Mouse (Mus musculus): Measurements from ENCODE around the gene Inpp5b. TPM values are rescaled to one million over a fixed set of nuclear protein-coding genes. Genes with fewer than 3 reads are reported as not detected.

The Inpp5b gene
- total RNA-seq (2014; rRNA removed) (19.0 and 20.5 TPM in 2 replicates), polyA plus RNA-seq (2015; fragmentation: Nextera tagmentation; extraction: Ambion mirVana) (14.3 and 16.0 TPM in 2 replicates)

DNA sequence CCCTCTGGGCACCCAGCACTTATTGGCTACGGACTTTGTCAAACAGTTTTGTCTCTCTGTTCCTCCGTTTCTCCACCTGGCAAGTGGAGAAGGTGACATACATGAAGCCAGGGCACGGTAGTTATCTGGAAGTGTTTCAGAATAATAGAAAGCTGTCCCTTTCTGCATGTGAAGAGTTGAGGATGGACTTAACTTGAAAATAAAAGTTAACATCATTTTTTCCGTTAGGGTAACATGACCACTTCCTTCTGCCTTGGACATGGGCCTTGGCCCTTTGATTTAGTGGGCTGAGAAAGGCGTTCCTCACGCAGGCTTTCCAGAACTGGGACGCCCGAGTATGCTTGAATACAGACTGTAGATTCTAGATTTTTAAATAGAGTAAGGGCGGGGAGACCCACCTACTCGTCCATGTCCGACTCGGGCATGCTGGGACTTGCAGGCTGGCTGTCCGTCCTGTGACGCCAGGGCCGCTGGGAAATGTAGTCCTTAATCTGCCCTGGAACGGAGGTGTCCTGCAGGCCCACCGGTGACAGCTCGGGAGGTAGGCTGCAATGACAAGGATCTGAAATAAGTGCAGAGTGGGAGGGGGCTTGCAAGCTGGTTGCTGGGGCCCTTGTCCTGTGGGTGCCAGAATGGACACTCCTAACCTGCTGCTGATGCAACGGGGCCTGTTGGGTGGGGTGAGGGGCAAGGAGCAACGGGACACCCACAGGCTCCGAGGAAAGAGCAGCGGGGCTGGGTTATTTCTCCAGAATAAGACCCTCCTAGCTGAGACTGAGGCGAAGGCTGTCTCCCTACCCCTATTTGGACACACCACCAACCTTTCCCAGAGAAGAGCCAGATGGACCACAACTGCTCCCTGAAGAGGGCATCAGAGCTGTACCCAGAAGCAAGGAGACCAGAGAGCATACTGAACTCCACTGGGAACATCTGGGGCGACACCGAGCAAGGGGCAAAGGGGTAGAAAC, at the start of gene Inpp5b:
TSS of gene Inpp5b (plus strand) at position 475 of the 968 bp plus-strand sequence.
- DNase-seq (ENCODE audit: low spot score) (peak; percentile 81), ATAC-seq (ENCODE audit: low FRiP score) (peak; percentile 80)
- WGBS: 14% methylated on average over 25 of the region's 25 CpGs
- Histone ChIP-seq H3K4me1 (ENCODE audit: insufficient read depth, low read length) (peaks cover 9% of the 10 kb centered on the region; the same call in 1 of the 2 replicates), H3K36me3 (ENCODE audit: insufficient read depth, low read length) (peaks cover 9% of the 10 kb centered on the region), H3K4me2 (ENCODE audit: low read depth, low read length, poor library complexity, severe bottlenecking) (peak within 1 kb of the TSS; percentile 78), H3K9ac (replicated peaks; ENCODE audit: low read length, poor library complexity, severe bottlenecking) (peak within 1 kb of the TSS; percentile 84), H3K4me3 (ENCODE audit: low read depth, low read length) (peak within 1 kb of the TSS; percentile 66), H3K27me3 (ENCODE audit: insufficient read depth, low read length) (no peaks in the 10 kb centered on the region), H3K9me3 (ENCODE audit: low read length) (no peaks in the 10 kb centered on the region), H3K27ac (ENCODE audit: low read depth, low read length) (peak within 1 kb of the TSS; percentile 67)
- peak; percentile 10; the same call in 1 of the 2 replicates for TF ChIP-seq CTCF (IDR thresholded peaks at IDR 0.05)

DNA sequence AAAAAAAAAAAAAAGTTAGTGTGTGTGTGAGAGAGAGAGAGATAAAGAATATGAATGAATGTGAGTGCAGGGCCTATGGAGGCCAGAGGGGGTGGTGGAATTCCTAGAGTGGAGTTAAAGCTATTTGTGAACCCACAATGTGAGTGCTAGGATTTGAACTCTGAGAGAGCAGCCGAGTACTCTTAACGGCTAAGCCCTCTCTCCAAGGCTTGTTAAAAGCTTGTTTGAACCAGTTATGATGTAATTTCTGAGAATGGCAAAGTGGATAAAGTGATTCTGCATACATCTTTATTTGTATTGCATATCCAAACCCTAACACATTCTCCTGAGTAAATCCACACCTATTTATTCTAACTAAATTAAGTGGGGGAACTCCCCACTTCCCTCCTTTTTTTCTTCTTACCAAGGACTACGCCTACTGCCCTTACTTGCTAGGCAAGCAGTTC, 49.2 kb upstream of the Inpp5b start:
- no peak for TF ChIP-seq CTCF (IDR thresholded peaks at IDR 0.05)
- Histone ChIP-seq H3K27me3 (ENCODE audit: insufficient read depth, low read length) (peaks cover 4% of the 10 kb centered on the region; the same call in 1 of the 2 replicates), H3K9me3 (ENCODE audit: low read length) (no peaks in the 10 kb centered on the region), H3K4me3 (ENCODE audit: low read depth, low read length) (peak overlapping the region; percentile 89), H3K4me2 (ENCODE audit: low read depth, low read length, poor library complexity, severe bottlenecking) (peak overlapping the region; percentile 73), H3K9ac (replicated peaks; ENCODE audit: low read length, poor library complexity, severe bottlenecking) (peak overlapping the region; percentile 90), H3K27ac (ENCODE audit: low read depth, low read length) (0 out of 2 replicates have a peak overlapping the region, but pooled peaks have one; percentile 63), H3K4me1 (ENCODE audit: insufficient read depth, low read length) (peaks cover 5% of the 10 kb centered on the region; the same call in 1 of the 2 replicates), H3K36me3 (ENCODE audit: insufficient read depth, low read length) (0 out of 2 replicates have a peak, but pooled peaks cover 4% of the 10 kb centered on the region)
- no peak for DNase-seq (ENCODE audit: low spot score)
- 69% methylated on average over 3 of the region's 3 CpGs for WGBS
- ATAC-seq (ENCODE audit: low FRiP score): no peak

DNA sequence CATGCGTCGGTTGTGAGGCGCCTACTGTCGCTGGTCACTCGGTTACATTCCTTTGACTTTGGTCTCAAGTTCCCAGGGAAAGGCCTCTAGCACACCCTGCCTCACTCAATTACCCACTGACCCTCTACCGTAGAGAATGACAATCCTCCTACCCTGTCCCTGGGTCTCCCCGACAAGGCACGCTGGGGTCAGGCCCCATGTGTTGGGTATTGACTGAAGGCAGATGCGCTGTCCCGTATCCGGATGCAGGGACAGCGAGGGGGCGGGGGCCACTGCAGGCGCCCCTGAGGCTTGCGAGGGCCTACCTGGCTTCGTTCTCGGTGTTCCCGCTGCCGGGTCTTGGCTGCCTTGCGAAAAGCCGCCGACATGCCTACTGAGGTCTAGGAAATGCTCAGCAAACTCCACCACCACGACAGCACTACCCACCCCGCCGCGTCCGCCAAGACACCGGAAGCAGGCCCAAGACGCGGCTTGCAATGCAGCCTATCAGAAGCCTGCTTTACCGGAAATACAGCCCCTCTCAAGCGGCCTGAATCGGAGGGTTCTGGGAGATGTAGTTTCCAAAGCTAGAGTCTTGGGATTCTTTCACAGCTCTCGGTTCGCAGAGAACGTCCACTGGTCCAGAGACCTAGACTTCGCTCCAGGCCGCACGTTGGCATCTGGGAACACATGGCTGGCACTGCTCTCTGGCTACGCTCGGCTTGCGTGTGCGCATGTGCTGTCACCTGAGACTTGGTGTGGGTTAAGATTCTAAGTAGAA, 48.3 kb upstream of the Inpp5b start, which contains the start of gene Utp11:
TSS of gene Utp11 (minus strand) at position 466 of the 760 bp plus-strand sequence.
- no peaks in the 10 kb centered on the region for H3K36me3 ChIP-seq (ENCODE audit: insufficient read depth, low read length)
- H3K4me3 ChIP-seq (ENCODE audit: low read depth, low read length): peak within 1 kb of the TSS; percentile 89
- DNase-seq (ENCODE audit: low spot score) (peak; percentile 95), ATAC-seq (ENCODE audit: low FRiP score) (peak; percentile 95)
- peak within 1 kb of the TSS; percentile 90 for H3K9ac ChIP-seq (replicated peaks; ENCODE audit: low read length, poor library complexity, severe bottlenecking)
- H3K27ac ChIP-seq (ENCODE audit: low read depth, low read length): peak within 1 kb of the TSS; percentile 63
- H3K4me1 ChIP-seq (ENCODE audit: insufficient read depth, low read length): peaks cover 5% of the 10 kb centered on the region; the same call in 1 of the 2 replicates
- no peak for TF ChIP-seq CTCF (IDR thresholded peaks at IDR 0.05)
- H3K9me3 ChIP-seq (ENCODE audit: low read length): no peaks in the 10 kb centered on the region
- H3K27me3 ChIP-seq (ENCODE audit: insufficient read depth, low read length): peaks cover 4% of the 10 kb centered on the region; the same call in 1 of the 2 replicates
- H3K4me2 ChIP-seq (ENCODE audit: low read depth, low read length, poor library complexity, severe bottlenecking): peak within 1 kb of the TSS; percentile 73
- WGBS: under 1% methylated on average over 43 of the region's 43 CpGs

DNA sequence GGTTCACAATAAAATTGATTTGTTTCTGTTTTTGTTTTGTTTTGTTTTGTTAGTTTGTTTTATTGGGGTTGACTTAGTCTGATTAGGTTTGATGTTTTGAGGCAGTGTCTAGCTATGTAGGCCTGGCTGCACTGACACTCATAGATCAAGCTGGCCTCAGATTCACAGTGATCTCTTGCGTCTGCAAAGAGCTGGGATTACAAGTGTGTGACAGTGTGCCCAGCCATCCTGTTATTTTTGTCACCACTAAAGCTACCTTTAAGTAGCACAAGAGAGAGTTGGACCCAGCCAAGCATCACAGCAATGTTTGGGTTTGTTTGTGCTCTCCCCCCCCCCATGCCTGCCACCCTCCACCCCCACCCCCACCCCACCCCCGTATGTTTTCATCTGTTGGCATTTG, 47.1 kb upstream of the Inpp5b start:
- H3K4me1 ChIP-seq (ENCODE audit: insufficient read depth, low read length): peaks cover 5% of the 10 kb centered on the region; the same call in 1 of the 2 replicates
- DNase-seq (ENCODE audit: low spot score): no peak
- no peaks in the 10 kb centered on the region for H3K36me3 ChIP-seq (ENCODE audit: insufficient read depth, low read length)
- peaks cover 4% of the 10 kb centered on the region; the same call in 1 of the 2 replicates for H3K27me3 ChIP-seq (ENCODE audit: insufficient read depth, low read length)
- 87% methylated on average over 2 of the region's 2 CpGs for WGBS
- no peak for TF ChIP-seq CTCF (IDR thresholded peaks at IDR 0.05)
- ATAC-seq (ENCODE audit: low FRiP score): no peak
- H3K4me3 ChIP-seq (ENCODE audit: low read depth, low read length): no peak overlapping the region
- H3K4me2 ChIP-seq (ENCODE audit: low read depth, low read length, poor library complexity, severe bottlenecking): no peak overlapping the region
- no peak overlapping the region for H3K27ac ChIP-seq (ENCODE audit: low read depth, low read length)
- H3K9ac ChIP-seq (replicated peaks; ENCODE audit: low read length, poor library complexity, severe bottlenecking): no peak overlapping the region
- H3K9me3 ChIP-seq (ENCODE audit: low read length): no peaks in the 10 kb centered on the region

DNA sequence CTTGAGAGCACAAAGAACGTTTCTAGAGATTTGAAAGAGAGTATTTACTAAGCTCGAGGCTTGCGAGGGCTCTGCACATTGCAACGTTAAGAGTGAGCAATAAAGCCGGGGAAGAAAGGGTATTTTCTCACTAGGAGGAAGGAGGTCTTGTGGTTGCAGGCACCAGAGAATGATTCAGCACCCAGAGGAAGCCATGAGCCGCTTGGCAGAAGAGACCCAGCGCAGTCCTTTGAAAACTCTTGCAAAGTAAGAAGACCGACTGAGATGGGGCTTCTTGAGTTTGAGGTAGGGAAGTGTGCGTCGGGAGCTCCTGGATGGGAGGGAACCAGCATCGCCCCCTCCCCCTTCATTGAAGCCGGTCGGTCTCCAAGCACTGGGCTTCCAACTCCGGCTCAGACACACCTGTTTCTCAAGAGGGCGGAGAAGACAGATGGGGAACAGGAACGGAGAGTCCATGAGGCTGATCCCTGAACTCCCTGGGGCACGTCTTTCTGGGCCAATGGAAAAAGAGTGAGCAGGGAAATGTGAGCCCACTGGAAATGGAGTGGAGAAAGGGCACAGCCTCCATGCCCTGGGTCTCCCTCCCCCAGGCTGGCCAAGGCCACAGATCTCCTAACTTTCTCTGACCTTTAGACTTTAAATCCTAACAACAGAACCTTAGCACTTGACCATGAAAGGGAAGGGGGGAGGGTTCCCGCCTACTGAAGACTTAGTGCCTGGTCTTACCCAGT, 45.7 kb upstream of the Inpp5b start:
- Histone ChIP-seq H3K27ac (ENCODE audit: low read depth, low read length) (no peak overlapping the region), H3K4me2 (ENCODE audit: low read depth, low read length, poor library complexity, severe bottlenecking) (no peak overlapping the region), H3K4me3 (ENCODE audit: low read depth, low read length) (no peak overlapping the region), H3K27me3 (ENCODE audit: insufficient read depth, low read length) (peaks cover 4% of the 10 kb centered on the region; the same call in 1 of the 2 replicates), H3K36me3 (ENCODE audit: insufficient read depth, low read length) (no peaks in the 10 kb centered on the region), H3K9ac (replicated peaks; ENCODE audit: low read length, poor library complexity, severe bottlenecking) (no peak overlapping the region), H3K4me1 (ENCODE audit: insufficient read depth, low read length) (peaks cover 9% of the 10 kb centered on the region; the same call in 1 of the 2 replicates), H3K9me3 (ENCODE audit: low read length) (no peaks in the 10 kb centered on the region)
- DNase-seq (ENCODE audit: low spot score) (no peak), ATAC-seq (ENCODE audit: low FRiP score) (no peak)
- TF ChIP-seq CTCF (IDR thresholded peaks at IDR 0.05): no peak
- WGBS: 15% methylated on average over 18 of the region's 18 CpGs

Measured in midbrain, postnatal 0 days (tissue).